Mouse (Mus musculus) liver, embryonic 11.5 days (tissue): ENCODE data around the gene Gm17617. TPM values are rescaled to one million over a fixed set of nuclear protein-coding genes. Genes with fewer than 3 reads are reported as not detected.
"Not testable (repeated sequence)": the region's sequence is repeated elsewhere in the genome, so short reads cannot be mapped to it uniquely, and the experiment has no call there.

Experiments used
- ATAC-seq: fragments of 200-750 bp; cut with Nextera tagmentation; replicated peaks from 2 replicates; pipeline ENCODE4 v1.8.0; 2017; ENCODE audit warnings: moderate number of reproducible peaks, mild to moderate bottlenecking, moderate TSS enrichment, moderate library complexity; ENCODE audit not compliant: low FRiP score
- DNase-seq: peaks from one replicate; pipeline ENCODE4 v3.0.0-alpha.2; 2017; ENCODE audit warnings: low spot score
- H3K27ac ChIP-seq: fragments of 300-500 bp; sonication (generic); 2 replicates; pipeline ENCODE4 v1.5.1; 2014; ENCODE audit warnings: mild to moderate bottlenecking, low read depth, low read length, control low read depth
- H3K27me3 ChIP-seq: fragments of 300-500 bp; sonication (generic); replicated peaks from 2 replicates; pipeline ENCODE4 v1.6.1; 2014; ENCODE audit warnings: low read length, mixed read lengths; ENCODE audit not compliant: control insufficient read depth, insufficient read depth
- H3K36me3 ChIP-seq: fragments of 300-500 bp; sonication (generic); 2 replicates; pipeline ENCODE4 v1.6.1; 2014; ENCODE audit warnings: mild to moderate bottlenecking, low read length, moderate library complexity, mixed read lengths; ENCODE audit not compliant: control insufficient read depth, insufficient read depth
- H3K4me1 ChIP-seq: fragments of 300-500 bp; sonication (generic); replicated peaks from 2 replicates; pipeline ENCODE4 v1.6.1; 2014; ENCODE audit warnings: low read length, mixed read lengths; ENCODE audit not compliant: control insufficient read depth, insufficient read depth
- H3K4me2 ChIP-seq: fragments of 300-500 bp; sonication (generic); 2 replicates; pipeline ENCODE4 v1.6.1; 2014; ENCODE audit warnings: mild to moderate bottlenecking, control low read depth, moderate library complexity
- H3K4me3 ChIP-seq: fragments of 300-500 bp; sonication (generic); 2 replicates; pipeline ENCODE4 v1.5.1; 2014; ENCODE audit warnings: low read depth, low read length, control low read depth
- H3K9ac ChIP-seq: fragments of 300-500 bp; sonication (generic); 2 replicates; pipeline ENCODE4 v1.6.1; 2014; ENCODE audit warnings: low read depth, low read length, control low read depth
- H3K9me3 ChIP-seq: fragments of 300-500 bp; sonication (generic); 2 replicates; pipeline ENCODE4 v1.6.1; 2016; ENCODE audit warnings: low read length, inconsistent platforms, mixed read lengths; ENCODE audit not compliant: control insufficient read depth
- WGBS: fragments of 180-500 bp; shearing (Covaris S2); extraction: QIAGEN DNeasy Blood & Tissue Kit; methylation state at CpG from one replicate; pipeline ENCODE4 v1.1.7; 2014; 5-methylcytosine and 5-hydroxymethylcytosine counted together
- polyA plus RNA-seq: library from polyadenylated mRNA; unstranded; fragments of >200 nt; fragmentation: Nextera tagmentation; extraction: Ambion mirVana; gene quantifications from 2 replicates; pipeline ENCODE4 v1.2.1, GENCODE M21; 2014

Gene Gm17617
- polyA plus RNA-seq, 1 experiment from 2014 or later: not detected

GRCm38 (mm10) chr13:55097841-55098240 is 35.5 kb downstream of the Gm17617 start:
- not testable (repeated sequence) for DNase-seq, ATAC-seq, H3K9ac ChIP-seq, H3K4me3 ChIP-seq, H3K27me3 ChIP-seq, H3K4me1 ChIP-seq, H3K27ac ChIP-seq, H3K9me3 ChIP-seq, H3K36me3 ChIP-seq, H3K4me2 ChIP-seq
- WGBS: 85% methylated on average over 3 of the region's 3 CpGs

GRCm38 (mm10) chr13:55092588-55092987 is 40.8 kb downstream of the Gm17617 start:
- Histone ChIP-seq H3K4me3 (no peak overlapping the region), H3K27ac (no peak overlapping the region), H3K4me1 (no peaks in the 10 kb centered on the region), H3K36me3 (peaks cover 7% of the 10 kb centered on the region; the same call in 1 of the 2 replicates), H3K4me2 (no peak overlapping the region), H3K9ac (no peak overlapping the region), H3K27me3 (no peaks in the 10 kb centered on the region), H3K9me3 (no peaks in the 10 kb centered on the region)
- DNase-seq (no peak), ATAC-seq (no peak)
- 83% methylated on average over 4 of the region's 4 CpGs for WGBS

Other genes with a start within 250 kb of the Gm17617 start
- gene Unc5a, start 184.1 kb downstream of the Gm17617 start, polyA plus RNA-seq: 1.5 and 1.9 TPM in 2 replicates
- gene Hk3, start 112.2 kb downstream of the Gm17617 start, polyA plus RNA-seq: 3.3 and 4.2 TPM in 2 replicates
- gene Uimc1, start 33.2 kb downstream of the Gm17617 start, polyA plus RNA-seq: 29.1 and 30.4 TPM in 2 replicates
- 18.9 and 19.5 TPM in 2 replicates for gene Zfp346, start 28.2 kb downstream of the Gm17617 start, polyA plus RNA-seq
- 6.8 and 8.0 TPM in 2 replicates for gene Fgfr4, start 19.1 kb upstream of the Gm17617 start, polyA plus RNA-seq
- gene Nsd1, start 76.2 kb upstream of the Gm17617 start, polyA plus RNA-seq: 35.5 and 41.3 TPM in 2 replicates
- 493 and 494 TPM in 2 replicates for gene Prelid1, start 187.0 kb upstream of the Gm17617 start, polyA plus RNA-seq
- gene Rab24, start 188.4 kb upstream of the Gm17617 start, polyA plus RNA-seq: 78.7 and 79.6 TPM in 2 replicates
- 15.6 and 16.4 TPM in 2 replicates for gene Mxd3, start 196.3 kb upstream of the Gm17617 start, polyA plus RNA-seq
- gene Lman2, start 229.2 kb upstream of the Gm17617 start, polyA plus RNA-seq: 120 and 121 TPM in 2 replicates
- gene Rgs14, start 236.2 kb upstream of the Gm17617 start, polyA plus RNA-seq: 1.2 and 1.9 TPM in 2 replicates